Mouse (Mus musculus) urinary bladder, adult 18-20 months (tissue): ENCODE results near the gene Flt3.

ENCODE experiments used
- DNase-seq, 2 experiments: peaks; one replicate each; pipeline ENCODE4 v3.0.0; 2022; ENCODE audit warnings: low spot score in 2 of 2, mixed read lengths in 2 of 2

Flt3 gene

GRCm38 (mm10) chr5:147284365-147284764 lies 115.9 kb downstream of the Flt3 start:
- no peak for DNase-seq
